Mouse (Mus musculus) forebrain, embryonic 12.5 days (tissue): ENCODE results near the gene Prcd. TPM values are rescaled to one million over a fixed set of nuclear protein-coding genes. Genes with fewer than 3 reads are reported as not detected.
"Not testable (repeated sequence)": the region's sequence is repeated elsewhere in the genome, so short reads cannot be mapped to it uniquely, and the experiment has no call there.

ENCODE experiments used
- ATAC-seq: fragments of 200-750 bp; cut with Nextera tagmentation; 2 replicates; pipeline ENCODE4 v1.8.0; 2017; ENCODE audit warnings: moderate TSS enrichment; ENCODE audit not compliant: low FRiP score
- H3K27ac ChIP-seq: fragments of 300-500 bp; sonication (generic); 2 replicates; pipeline ENCODE4 v1.5.1; 2016; ENCODE audit warnings: mild to moderate bottlenecking
- H3K27me3 ChIP-seq: fragments of 300-500 bp; sonication (generic); 2 replicates; pipeline ENCODE4 v1.6.1; 2016; ENCODE audit warnings: mild to moderate bottlenecking
- H3K36me3 ChIP-seq: fragments of 300-500 bp; sonication (generic); replicated peaks from 2 replicates; pipeline ENCODE4 v1.6.1; 2016; ENCODE audit warnings: mild to moderate bottlenecking
- H3K4me1 ChIP-seq: fragments of 300-500 bp; sonication (generic); 2 replicates; pipeline ENCODE4 v1.6.1; 2016
- H3K4me2 ChIP-seq: fragments of 300-500 bp; sonication (generic); 2 replicates; pipeline ENCODE4 v1.6.1; 2016; ENCODE audit warnings: mild to moderate bottlenecking, moderate library complexity
- H3K4me3 ChIP-seq: fragments of 300-500 bp; sonication (generic); replicated peaks from 2 replicates; pipeline ENCODE4 v1.5.1; 2016; ENCODE audit warnings: mild to moderate bottlenecking
- H3K9ac ChIP-seq: fragments of 300-500 bp; sonication (generic); 2 replicates; pipeline ENCODE4 v1.6.1; 2016; ENCODE audit warnings: mild to moderate bottlenecking
- H3K9me3 ChIP-seq: fragments of 300-500 bp; sonication (generic); 2 replicates; pipeline ENCODE4 v1.6.1; 2016
- WGBS: fragments of 180-500 bp; shearing (Covaris S2); methylation state at CpG from one replicate; pipeline ENCODE4 v1.1.7; 2016; 5-methylcytosine and 5-hydroxymethylcytosine counted together
- polyA plus RNA-seq: library from polyadenylated mRNA; unstranded; fragments of >200 nt; fragmentation: Nextera tagmentation; extraction: Ambion mirVana; gene quantifications from 2 replicates; pipeline ENCODE4 v1.2.1, GENCODE M21; 2016

The Prcd gene
- 0.76 and 1.3 TPM in 2 replicates for polyA plus RNA-seq

- Histone ChIP-seq H3K4me3 (peak within 1 kb of the TSS; percentile 51), H3K4me1 (peaks cover 31% of the 10 kb centered on the region), H3K4me2 (peak within 1 kb of the TSS; percentile 92), H3K9ac (peak within 1 kb of the TSS; percentile 63), H3K27ac (no peak within 1 kb of the TSS), H3K9me3 (no peaks in the 10 kb centered on the region), H3K36me3 (no peaks in the 10 kb centered on the region), H3K27me3 (peaks cover 67% of the 10 kb centered on the region)
- WGBS = 3% methylated on average over 10 of the region's 10 CpGs
- no peak for ATAC-seq
Measured at GRCm38 (mm10) chr11:116653234-116653633, at the start of gene Prcd. Gene Prcd, plus strand, starts transcription at chr11:116653534.

- Histone ChIP-seq H3K27ac (no peak overlapping the region), H3K4me1 (no peaks in the 10 kb centered on the region), H3K4me2 (no peak overlapping the region), H3K36me3 (no peaks in the 10 kb centered on the region), H3K9me3 (no peaks in the 10 kb centered on the region), H3K9ac (no peak overlapping the region), H3K4me3 (no peak overlapping the region), H3K27me3 (no peaks in the 10 kb centered on the region)
- 90% methylated on average over 12 of the region's 12 CpGs for WGBS
- no peak for ATAC-seq
Measured at GRCm38 (mm10) chr11:116604097-116604496, 49.2 kb upstream of the Prcd start.

GRCm38 (mm10) chr11:116607717-116608116 lies 45.6 kb upstream of the Prcd start:
- Histone ChIP-seq H3K9me3 (no peaks in the 10 kb centered on the region), H3K9ac (no peak overlapping the region), H3K27ac (no peak overlapping the region), H3K4me1 (no peaks in the 10 kb centered on the region), H3K36me3 (no peaks in the 10 kb centered on the region), H3K4me3 (no peak overlapping the region), H3K4me2 (no peak overlapping the region), H3K27me3 (no peaks in the 10 kb centered on the region)
- 88% methylated on average over 3 of the region's 3 CpGs for WGBS
- ATAC-seq = no peak

GRCm38 (mm10) chr11:116609965-116610630 lies 43.2 kb upstream of the Prcd start:
- Histone ChIP-seq H3K4me1 (no peaks in the 10 kb centered on the region), H3K4me3 (no peak overlapping the region), H3K36me3 (no peaks in the 10 kb centered on the region), H3K4me2 (no peak overlapping the region), H3K9ac (no peak overlapping the region), H3K27ac (no peak overlapping the region), H3K27me3 (no peaks in the 10 kb centered on the region; the same call in 1 of the 2 replicates), H3K9me3 (no peaks in the 10 kb centered on the region)
- WGBS = 87% methylated on average over 15 of the region's 15 CpGs
- ATAC-seq = no peak

GRCm38 (mm10) chr11:116611168-116611567 lies 42.2 kb upstream of the Prcd start:
- 89% methylated on average over 9 of the region's 9 CpGs for WGBS
- H3K36me3 ChIP-seq, H3K4me1 ChIP-seq, H3K9ac ChIP-seq, H3K4me3 ChIP-seq, H3K27ac ChIP-seq, ATAC-seq, H3K9me3 ChIP-seq, H3K4me2 ChIP-seq, H3K27me3 ChIP-seq: not testable (repeated sequence)

GRCm38 (mm10) chr11:116611883-116612282 lies 41.5 kb upstream of the Prcd start:
- Histone ChIP-seq H3K4me1 (peaks cover 5% of the 10 kb centered on the region), H3K27me3 (no peaks in the 10 kb centered on the region; the same call in 1 of the 2 replicates), H3K9ac (no peak overlapping the region), H3K4me3 (no peak overlapping the region), H3K9me3 (no peaks in the 10 kb centered on the region), H3K36me3 (no peaks in the 10 kb centered on the region), H3K4me2 (no peak overlapping the region), H3K27ac (no peak overlapping the region)
- WGBS = 93% methylated on average over 9 of the region's 9 CpGs
- ATAC-seq = no peak

GRCm38 (mm10) chr11:116612554-116612953 lies 40.8 kb upstream of the Prcd start:
- no peak overlapping the region for H3K27ac ChIP-seq
- no peak overlapping the region for H3K4me2 ChIP-seq
- no peak for ATAC-seq
- H3K36me3 ChIP-seq = no peaks in the 10 kb centered on the region
- WGBS = 91% methylated on average over 1 of the region's 1 CpGs
- H3K9me3 ChIP-seq = no peaks in the 10 kb centered on the region
- peaks cover 5% of the 10 kb centered on the region for H3K4me1 ChIP-seq
- no peak overlapping the region for H3K4me3 ChIP-seq
- H3K27me3 ChIP-seq = no peaks in the 10 kb centered on the region; the same call in 1 of the 2 replicates
- H3K9ac ChIP-seq = no peak overlapping the region

GRCm38 (mm10) chr11:116613234-116613633 lies 40.1 kb upstream of the Prcd start:
- Histone ChIP-seq H3K4me2 (no peak overlapping the region), H3K9ac (no peak overlapping the region), H3K4me1 (peaks cover 5% of the 10 kb centered on the region), H3K4me3 (no peak overlapping the region), H3K36me3 (no peaks in the 10 kb centered on the region), H3K27me3 (no peaks in the 10 kb centered on the region; the same call in 1 of the 2 replicates), H3K27ac (no peak overlapping the region), H3K9me3 (no peaks in the 10 kb centered on the region)
- ATAC-seq = no peak
- whole genome bisulfite sequencing = 89% methylated on average over 6 of the region's 6 CpGs

GRCm38 (mm10) chr11:116615735-116616437 lies 37.4 kb upstream of the Prcd start:
- H3K4me1 ChIP-seq = peaks cover 12% of the 10 kb centered on the region
- no peak for ATAC-seq

GRCm38 (mm10) chr11:116616438-116617118 lies 36.8 kb upstream of the Prcd start:
- H3K27me3 ChIP-seq = peaks cover 5% of the 10 kb centered on the region
- H3K4me3 ChIP-seq = no peak overlapping the region
- no peak for ATAC-seq
- H3K4me1 ChIP-seq = peaks cover 16% of the 10 kb centered on the region
- 78% methylated on average over 10 of the region's 10 CpGs for WGBS
- H3K9ac ChIP-seq = no peak overlapping the region
- no peaks in the 10 kb centered on the region for H3K9me3 ChIP-seq
- no peak overlapping the region for H3K27ac ChIP-seq
- no peak overlapping the region for H3K4me2 ChIP-seq
- H3K36me3 ChIP-seq = no peaks in the 10 kb centered on the region

More at GRCm38 (mm10) chr11:116615735-116616437, 37.4 kb upstream of the Prcd start:
- H3K4me2 ChIP-seq = no peak overlapping the region
- no peaks in the 10 kb centered on the region for H3K36me3 ChIP-seq
- no peaks in the 10 kb centered on the region for H3K9me3 ChIP-seq
- 57% methylated on average over 15 of the region's 15 CpGs for WGBS
- no peak overlapping the region for H3K27ac ChIP-seq
- H3K4me3 ChIP-seq = no peak overlapping the region
- H3K9ac ChIP-seq = no peak overlapping the region
- no peaks in the 10 kb centered on the region; the same call in 1 of the 2 replicates for H3K27me3 ChIP-seq

GRCm38 (mm10) chr11:116617641-116618040 lies 35.7 kb upstream of the Prcd start:
- Histone ChIP-seq H3K27me3 (peaks cover 16% of the 10 kb centered on the region), H3K4me2 (no peak overlapping the region), H3K9me3 (no peaks in the 10 kb centered on the region), H3K4me3 (no peak overlapping the region), H3K36me3 (no peaks in the 10 kb centered on the region), H3K4me1 (peaks cover 16% of the 10 kb centered on the region), H3K27ac (no peak overlapping the region), H3K9ac (no peak overlapping the region)
- WGBS = 91% methylated on average over 7 of the region's 7 CpGs
- ATAC-seq = no peak

- Histone ChIP-seq H3K36me3 (no peaks in the 10 kb centered on the region), H3K4me2 (no peak overlapping the region), H3K4me3 (no peak overlapping the region), H3K27ac (no peak overlapping the region), H3K9me3 (no peaks in the 10 kb centered on the region), H3K9ac (no peak overlapping the region), H3K27me3 (peaks cover 26% of the 10 kb centered on the region), H3K4me1 (peaks cover 20% of the 10 kb centered on the region)
- 93% methylated on average over 7 of the region's 7 CpGs for WGBS
- no peak for ATAC-seq
Measured at GRCm38 (mm10) chr11:116618666-116619065, 34.7 kb upstream of the Prcd start.
